Mouse (Mus musculus): ENCODE data around the gene Chn2. TPM values are rescaled to one million over a fixed set of nuclear protein-coding genes. Genes with fewer than 3 reads are reported as not detected.

Chn2 gene
- polyA plus RNA-seq, 1 experiment from 2014 or later, result 7.1 TPM

DNA sequence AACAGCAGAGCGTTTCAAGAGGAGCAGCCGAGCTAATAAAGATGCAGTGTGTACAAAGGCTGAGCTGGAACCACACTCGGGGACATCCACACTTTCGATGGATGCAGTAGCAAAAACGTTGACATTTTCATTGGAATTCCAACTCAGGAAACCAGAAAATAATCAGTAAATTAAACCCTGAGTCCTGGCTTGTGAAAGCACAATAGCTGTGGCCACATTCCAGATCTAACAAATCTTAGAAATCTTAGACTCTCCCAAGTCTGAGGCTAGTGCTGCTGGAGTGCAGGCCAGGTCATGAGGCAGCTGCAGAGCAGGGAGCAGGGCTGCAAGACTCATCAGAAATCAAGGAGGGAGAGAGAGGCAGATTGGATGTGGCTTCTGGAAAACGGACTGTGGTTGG, 24.5 kb downstream of the Chn2 start:
- Histone ChIP-seq H3K27ac (no peak overlapping the region), H3K27me3 (ENCODE audit: insufficient read depth, poor library complexity, severe bottlenecking) (no peaks in the 10 kb centered on the region), H3K36me3 (no peaks in the 10 kb centered on the region), H3K4me3 (no peak overlapping the region), H3K9me3 (no peaks in the 10 kb centered on the region), H3K4me1 (peaks cover 11% of the 10 kb centered on the region; the same call in 1 of the 2 replicates)
- 82% methylated on average over 6 of the region's 6 CpGs for WGBS
- DNase-seq (ENCODE audit: low spot score), result no peak

DNA sequence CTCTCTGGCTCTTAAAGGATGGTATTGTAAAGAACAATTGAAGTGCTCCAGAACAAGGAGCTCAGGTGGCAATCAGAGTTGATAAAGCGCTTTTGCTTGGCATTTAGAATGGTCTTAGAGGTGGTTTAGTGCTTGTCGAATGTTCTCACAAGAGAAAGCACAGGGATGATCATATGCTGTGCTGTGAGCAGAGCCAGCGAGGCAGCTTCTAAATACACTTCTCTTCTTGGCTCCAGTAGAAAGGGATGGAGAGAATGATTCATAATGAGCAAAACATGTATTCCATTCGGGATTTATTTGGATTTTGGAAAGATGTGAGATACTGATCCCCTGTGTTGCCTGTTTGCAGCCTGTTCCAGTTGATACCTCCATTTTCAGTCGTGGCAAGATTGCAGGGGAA, 28.0 kb downstream of the Chn2 start:
- peaks cover 7% of the 10 kb centered on the region for H3K4me1 ChIP-seq
- no peaks in the 10 kb centered on the region for H3K9me3 ChIP-seq
- 73% methylated on average over 5 of the region's 5 CpGs for WGBS
- no peak overlapping the region for H3K4me3 ChIP-seq
- no peak overlapping the region for H3K27ac ChIP-seq
- no peaks in the 10 kb centered on the region for H3K27me3 ChIP-seq (ENCODE audit: insufficient read depth, poor library complexity, severe bottlenecking)
- no peaks in the 10 kb centered on the region for H3K36me3 ChIP-seq
- DNase-seq (ENCODE audit: low spot score), result no peak

DNA sequence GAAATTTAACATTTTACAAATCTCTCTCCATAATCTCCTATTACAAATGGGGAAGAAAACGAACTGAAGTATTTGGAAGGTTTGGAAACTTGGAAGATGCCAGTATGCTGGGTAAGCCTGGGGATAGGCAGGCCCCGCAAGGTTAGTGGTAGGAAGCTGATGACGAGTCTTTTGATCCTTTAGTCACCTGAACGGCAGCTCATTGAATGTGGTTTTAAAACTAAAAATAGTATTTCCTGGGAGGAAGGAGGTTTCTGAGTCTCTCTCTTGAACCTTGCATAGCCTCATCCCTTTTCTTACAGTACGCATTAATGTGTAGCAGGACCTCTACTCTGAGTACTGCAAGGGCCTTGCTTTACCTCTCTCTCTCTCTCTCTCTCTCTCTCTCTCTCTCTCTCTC, 29.5 kb downstream of the Chn2 start:
- H3K36me3 ChIP-seq, result no peaks in the 10 kb centered on the region
- 68% methylated on average over 5 of the region's 5 CpGs for WGBS
- H3K4me1 ChIP-seq, result peaks cover 7% of the 10 kb centered on the region
- no peaks in the 10 kb centered on the region for H3K9me3 ChIP-seq
- H3K27ac ChIP-seq, result no peak overlapping the region
- no peak overlapping the region for H3K4me3 ChIP-seq
- DNase-seq (ENCODE audit: low spot score), result no peak
- no peaks in the 10 kb centered on the region for H3K27me3 ChIP-seq (ENCODE audit: insufficient read depth, poor library complexity, severe bottlenecking)

DNA sequence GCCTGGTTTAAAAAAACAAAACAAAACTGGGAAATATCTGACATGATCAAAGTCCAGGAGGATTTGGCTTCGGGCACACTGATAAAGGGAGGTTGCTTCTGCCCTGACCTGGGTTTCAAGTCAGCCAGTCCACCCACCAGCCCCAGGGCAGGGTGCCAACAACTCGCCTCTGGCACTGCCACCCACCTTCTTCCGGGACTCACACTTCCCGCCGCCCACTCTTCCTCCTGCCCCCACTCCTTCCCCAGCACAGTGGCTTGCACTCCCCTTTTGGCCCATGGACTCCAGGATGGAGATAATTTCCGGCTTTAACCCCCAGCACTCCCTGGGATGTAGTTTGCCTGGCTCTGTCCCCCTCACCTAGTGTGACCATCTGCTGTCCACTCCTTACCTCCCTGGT, 31.4 kb downstream of the Chn2 start:
- Histone ChIP-seq H3K27ac (no peak overlapping the region), H3K27me3 (ENCODE audit: insufficient read depth, poor library complexity, severe bottlenecking) (no peaks in the 10 kb centered on the region), H3K36me3 (no peaks in the 10 kb centered on the region), H3K9me3 (no peaks in the 10 kb centered on the region), H3K4me1 (peaks cover 12% of the 10 kb centered on the region), H3K4me3 (no peak overlapping the region)
- 39% methylated on average over 6 of the region's 6 CpGs for WGBS
- DNase-seq (ENCODE audit: low spot score), result no peak

DNA sequence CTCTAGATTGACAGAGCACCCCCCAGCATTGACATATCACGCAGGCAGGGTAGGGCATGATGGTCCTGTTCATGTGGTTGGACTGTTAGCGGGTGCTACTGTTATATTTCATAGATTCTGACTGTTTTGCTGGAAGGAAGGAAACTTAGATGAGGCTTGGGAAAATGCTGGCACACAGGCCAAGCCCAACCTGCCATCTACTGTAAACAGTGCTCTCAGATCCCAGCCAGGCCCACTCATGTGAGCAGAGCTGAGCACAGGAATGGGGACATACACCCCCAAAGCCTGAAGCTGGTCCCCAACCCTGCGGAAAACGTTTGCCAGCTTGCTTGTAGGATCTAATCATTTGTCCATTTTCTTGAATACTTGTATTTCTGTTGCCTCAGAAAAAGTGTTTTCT, 32.1 kb downstream of the Chn2 start:
- WGBS, result 75% methylated on average over 4 of the region's 4 CpGs
- H3K27me3 ChIP-seq (ENCODE audit: insufficient read depth, poor library complexity, severe bottlenecking), result no peaks in the 10 kb centered on the region
- no peaks in the 10 kb centered on the region for H3K9me3 ChIP-seq
- no peak for DNase-seq (ENCODE audit: low spot score)
- no peaks in the 10 kb centered on the region for H3K36me3 ChIP-seq
- H3K27ac ChIP-seq, result no peak overlapping the region
- H3K4me3 ChIP-seq, result no peak overlapping the region
- peaks cover 12% of the 10 kb centered on the region for H3K4me1 ChIP-seq

DNA sequence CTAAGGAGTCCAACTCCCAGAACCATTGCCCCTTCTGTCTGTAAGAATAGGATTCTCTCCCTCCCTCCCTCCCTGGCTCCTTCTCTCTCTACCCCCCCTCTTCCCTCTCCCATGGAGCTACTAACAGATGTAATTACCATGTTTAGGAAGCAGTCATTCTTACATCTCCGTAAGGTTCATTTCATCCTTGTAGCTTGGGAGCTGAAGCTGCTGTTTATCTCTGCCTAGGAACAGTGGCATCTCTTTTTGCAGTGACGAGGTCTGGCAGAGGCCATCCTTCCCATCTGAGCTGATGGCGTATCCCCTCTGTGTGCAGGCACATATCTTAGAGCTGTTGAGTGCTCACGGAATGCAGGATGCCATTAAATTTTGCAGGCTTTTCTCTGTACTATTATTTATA, 35.1 kb downstream of the Chn2 start:
- Histone ChIP-seq H3K9me3 (no peaks in the 10 kb centered on the region), H3K4me1 (peaks cover 14% of the 10 kb centered on the region), H3K27me3 (ENCODE audit: insufficient read depth, poor library complexity, severe bottlenecking) (no peaks in the 10 kb centered on the region), H3K27ac (no peak overlapping the region), H3K4me3 (no peak overlapping the region), H3K36me3 (no peaks in the 10 kb centered on the region)
- no peak for DNase-seq (ENCODE audit: low spot score)
- 52% methylated on average over 4 of the region's 4 CpGs for WGBS

DNA sequence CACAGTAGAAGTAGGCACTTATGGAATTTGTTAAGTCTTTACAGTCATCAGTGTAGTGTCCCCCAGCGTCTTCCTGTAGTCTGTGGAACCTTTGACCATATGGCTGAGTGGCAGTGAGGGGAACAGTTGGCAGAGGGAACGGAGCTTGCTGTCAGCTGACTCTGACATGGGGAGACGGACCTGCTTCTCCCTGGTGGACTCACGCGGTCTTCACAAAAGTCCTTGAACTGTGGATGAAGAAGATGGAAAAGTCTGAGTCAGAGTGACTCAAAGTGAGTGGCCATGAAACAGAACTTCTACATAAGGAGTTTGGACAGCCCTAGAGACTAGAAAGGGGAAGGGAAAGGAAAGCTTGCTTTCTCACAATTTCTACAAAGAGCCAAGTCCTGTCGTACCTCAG, 36.1 kb downstream of the Chn2 start:
- H3K36me3 ChIP-seq, result no peaks in the 10 kb centered on the region
- no peak for DNase-seq (ENCODE audit: low spot score)
- no peak overlapping the region for H3K27ac ChIP-seq
- H3K9me3 ChIP-seq, result no peaks in the 10 kb centered on the region
- H3K4me1 ChIP-seq, result peaks cover 14% of the 10 kb centered on the region
- no peak overlapping the region for H3K4me3 ChIP-seq
- 83% methylated on average over 6 of the region's 6 CpGs for WGBS
- H3K27me3 ChIP-seq (ENCODE audit: insufficient read depth, poor library complexity, severe bottlenecking), result no peaks in the 10 kb centered on the region

DNA sequence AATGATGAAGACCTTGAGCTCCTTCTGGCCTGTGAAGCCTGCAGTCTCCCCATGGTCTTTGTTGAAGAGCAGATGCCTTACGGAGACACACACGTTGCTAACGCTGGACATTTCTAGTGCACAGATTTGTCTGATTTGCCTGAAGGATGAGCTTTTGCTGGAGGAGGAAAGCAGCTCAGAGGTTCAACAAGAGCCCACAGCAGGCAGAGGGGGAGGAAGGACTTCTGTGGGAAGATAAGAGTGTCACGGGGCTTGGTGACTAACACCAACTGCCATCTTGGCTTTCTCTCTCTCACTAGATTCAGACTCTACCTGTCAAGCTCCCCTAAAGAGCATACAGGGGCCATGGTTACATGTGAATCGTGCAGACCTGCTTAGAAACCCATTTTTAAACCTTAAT, 37.3 kb downstream of the Chn2 start:
- WGBS, result 73% methylated on average over 5 of the region's 5 CpGs
- Histone ChIP-seq H3K4me1 (peaks cover 9% of the 10 kb centered on the region; the same call in 1 of the 2 replicates), H3K27me3 (ENCODE audit: insufficient read depth, poor library complexity, severe bottlenecking) (no peaks in the 10 kb centered on the region), H3K36me3 (no peaks in the 10 kb centered on the region), H3K27ac (no peak overlapping the region), H3K9me3 (no peaks in the 10 kb centered on the region), H3K4me3 (no peak overlapping the region)
- no peak for DNase-seq (ENCODE audit: low spot score)

DNA sequence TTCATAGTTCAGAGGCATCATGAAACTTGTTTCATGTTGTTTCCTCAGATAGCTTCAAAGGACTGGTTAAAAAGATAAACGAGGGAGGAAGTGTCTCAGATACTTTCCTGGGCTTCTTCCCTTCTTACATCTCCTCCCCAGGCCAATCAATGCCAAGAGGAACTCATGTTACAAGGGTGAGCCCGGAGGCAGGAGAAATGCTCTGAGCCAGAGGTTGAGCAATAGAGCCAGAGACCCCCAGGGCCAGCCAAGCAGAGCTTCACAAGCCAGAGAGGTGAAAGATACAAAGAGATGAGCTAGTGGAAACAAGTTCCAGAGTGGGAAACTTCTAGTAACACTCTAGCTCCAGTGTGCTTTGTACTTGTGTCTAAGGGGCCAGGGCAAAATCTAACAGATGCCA, 38.9 kb downstream of the Chn2 start:
- DNase-seq (ENCODE audit: low spot score), result no peak
- Histone ChIP-seq H3K36me3 (no peaks in the 10 kb centered on the region), H3K9me3 (no peaks in the 10 kb centered on the region), H3K27ac (no peak overlapping the region), H3K4me1 (peaks cover 9% of the 10 kb centered on the region; the same call in 1 of the 2 replicates), H3K4me3 (no peak overlapping the region), H3K27me3 (ENCODE audit: insufficient read depth, poor library complexity, severe bottlenecking) (no peaks in the 10 kb centered on the region)
- 39% methylated on average over 2 of the region's 2 CpGs for WGBS

DNA sequence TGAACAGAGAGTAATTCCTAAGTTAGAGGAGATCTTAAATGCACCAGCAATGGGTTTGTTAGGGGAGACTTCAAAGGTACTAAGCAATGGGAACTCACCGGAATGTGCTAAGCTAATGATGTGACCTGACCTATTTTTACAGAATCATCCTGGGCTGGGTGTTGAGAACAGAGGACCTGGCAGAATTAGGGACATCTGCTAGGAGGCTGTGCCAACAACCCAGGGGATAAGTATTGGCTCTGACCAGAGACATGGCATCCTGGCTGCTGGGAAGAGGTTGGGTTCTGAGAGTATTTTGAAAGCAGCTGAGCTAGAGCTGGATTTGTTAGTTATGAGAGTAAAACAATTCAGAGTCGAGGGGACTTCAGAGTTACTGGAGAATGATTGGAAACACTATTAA, 40.5 kb downstream of the Chn2 start:
- Histone ChIP-seq H3K27me3 (ENCODE audit: insufficient read depth, poor library complexity, severe bottlenecking) (no peaks in the 10 kb centered on the region), H3K36me3 (no peaks in the 10 kb centered on the region), H3K27ac (no peak overlapping the region), H3K9me3 (no peaks in the 10 kb centered on the region), H3K4me3 (no peak overlapping the region), H3K4me1 (peaks cover 9% of the 10 kb centered on the region)
- 79% methylated on average over 2 of the region's 2 CpGs for WGBS
- DNase-seq (ENCODE audit: low spot score), result no peak

DNA sequence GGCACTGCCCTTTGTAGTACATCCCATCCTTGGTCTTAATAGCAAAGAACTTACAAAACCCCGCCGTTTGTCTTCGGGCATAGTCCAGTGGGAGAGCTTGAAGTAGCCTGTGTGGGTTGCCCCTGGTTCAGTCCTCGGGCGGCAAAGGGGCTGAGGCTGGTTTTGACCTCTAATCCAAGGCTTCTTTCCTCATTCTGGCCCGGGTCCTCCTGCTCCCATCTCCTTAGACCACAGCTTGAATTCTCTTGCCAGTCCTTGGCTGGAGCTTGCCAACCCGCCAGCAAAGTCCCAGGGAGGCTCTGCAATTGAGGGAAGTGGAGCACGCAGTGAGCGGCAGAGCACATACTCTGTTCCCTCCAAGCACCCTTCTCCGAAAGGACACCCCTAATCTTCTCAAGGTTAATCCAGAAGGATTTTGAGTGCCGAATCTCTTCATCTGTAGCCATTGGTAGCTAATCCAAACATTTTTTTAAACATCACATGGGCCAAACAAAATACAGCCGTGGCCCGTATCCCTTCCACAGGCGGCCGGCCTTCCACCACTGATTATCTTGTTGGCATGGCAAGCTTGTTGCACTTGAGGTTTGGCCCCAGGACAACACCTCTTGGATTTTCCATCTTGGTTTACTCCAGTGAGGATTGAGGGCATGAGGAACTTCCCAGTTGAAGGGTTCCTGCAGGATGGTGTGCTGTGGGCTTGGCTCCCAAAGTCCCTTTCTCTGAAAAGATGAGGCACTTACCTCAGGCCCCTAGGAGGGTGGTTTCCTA, 41.3 kb downstream of the Chn2 start:
- H3K4me1 ChIP-seq, result peaks cover 17% of the 10 kb centered on the region
- no peaks in the 10 kb centered on the region for H3K9me3 ChIP-seq
- no peak overlapping the region for H3K4me3 ChIP-seq
- no peaks in the 10 kb centered on the region for H3K36me3 ChIP-seq
- H3K27ac ChIP-seq, result no peak overlapping the region
- no peaks in the 10 kb centered on the region for H3K27me3 ChIP-seq (ENCODE audit: insufficient read depth, poor library complexity, severe bottlenecking)
- WGBS, result 91% methylated on average over 15 of the region's 15 CpGs
- no peak for DNase-seq (ENCODE audit: low spot score)

DNA sequence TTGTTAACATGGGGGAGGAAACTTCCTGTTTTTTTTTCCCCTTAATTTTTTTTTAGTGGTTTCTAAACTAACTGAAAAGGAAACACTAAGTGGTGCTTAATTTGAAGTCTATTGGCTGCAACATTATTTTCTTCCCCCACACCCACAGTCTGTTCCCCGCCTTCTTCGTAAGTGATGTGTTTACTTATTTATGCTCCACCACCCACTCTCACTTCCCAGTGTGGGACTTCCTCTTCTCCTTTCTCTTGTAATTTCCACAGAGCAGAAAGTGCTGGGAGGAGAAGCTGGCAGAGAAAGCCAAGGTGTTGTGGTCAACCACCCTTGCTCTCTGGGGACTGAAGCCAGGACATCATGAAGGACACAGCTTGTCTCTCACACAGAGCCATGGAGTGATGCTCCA, 43.2 kb downstream of the Chn2 start:
- H3K36me3 ChIP-seq, result no peaks in the 10 kb centered on the region
- no peak overlapping the region for H3K4me3 ChIP-seq
- no peak overlapping the region for H3K27ac ChIP-seq
- no peaks in the 10 kb centered on the region for H3K27me3 ChIP-seq (ENCODE audit: insufficient read depth, poor library complexity, severe bottlenecking)
- peaks cover 18% of the 10 kb centered on the region for H3K4me1 ChIP-seq
- H3K9me3 ChIP-seq, result no peaks in the 10 kb centered on the region
- DNase-seq (ENCODE audit: low spot score), result no peak
- WGBS, result 66% methylated on average over 2 of the region's 2 CpGs

GRCm38 (mm10) chr6:54084046-54084445, 44.7 kb downstream of the Chn2 start:
- Histone ChIP-seq H3K27me3 (ENCODE audit: insufficient read depth, poor library complexity, severe bottlenecking) (no peaks in the 10 kb centered on the region), H3K4me3 (no peak overlapping the region), H3K27ac (no peak overlapping the region), H3K4me1 (peaks cover 16% of the 10 kb centered on the region), H3K9me3 (no peaks in the 10 kb centered on the region), H3K36me3 (no peaks in the 10 kb centered on the region)
- no peak for DNase-seq (ENCODE audit: low spot score)
- 73% methylated on average over 6 of the region's 6 CpGs for WGBS

- Histone ChIP-seq H3K9me3 (no peaks in the 10 kb centered on the region), H3K27ac (no peak overlapping the region), H3K27me3 (ENCODE audit: insufficient read depth, poor library complexity, severe bottlenecking) (no peaks in the 10 kb centered on the region), H3K4me1 (peaks cover 16% of the 10 kb centered on the region), H3K36me3 (no peaks in the 10 kb centered on the region), H3K4me3 (no peak overlapping the region)
- WGBS, result 49% methylated on average over 9 of the region's 9 CpGs
- DNase-seq (ENCODE audit: low spot score), result no peak
These were observed 45.7 kb downstream of the Chn2 start for GRCm38 (mm10) chr6:54085009-54085408.

All from heart, embryonic 10.5 days (tissue).